Mouse (Mus musculus) brown adipose tissue, adult 24 weeks (tissue): ENCODE data around the gene Ackr4. TPM values are rescaled to one million over a fixed set of nuclear protein-coding genes. Genes with fewer than 3 reads are reported as not detected.

Source experiments
- H3K27ac ChIP-seq: fragments of 200-500 bp; replicated peaks from 2 replicates; pipeline ENCODE4 v1.5.1; 2012; ENCODE audit warnings: low read depth, mild to moderate bottlenecking, low read length
- H3K4me1 ChIP-seq: fragments of 200-500 bp; 2 replicates; pipeline ENCODE4 v1.6.1; 2012; ENCODE audit warnings: low read length, mixed read lengths; ENCODE audit not compliant: control insufficient read depth, insufficient read depth, insufficient read length
- H3K4me3 ChIP-seq: fragments of 200-500 bp; 2 replicates; pipeline ENCODE4 v1.5.1; 2012; ENCODE audit warnings: low read depth, mild to moderate bottlenecking, low read length, moderate library complexity; ENCODE audit not compliant: insufficient read depth
- polyA plus RNA-seq: library from polyadenylated mRNA; stranded (reverse); fragments of >200 nt; gene quantifications from 2 replicates; pipeline ENCODE4 v1.2.4, GENCODE M21; 2012; ENCODE audit not compliant: missing spikeins, insufficient read depth, insufficient read length

The Ackr4 gene
- polyA plus RNA-seq, 1 experiment = not detected

- peaks cover 6% of the 10 kb centered on the region for H3K4me1 ChIP-seq
- H3K4me3 ChIP-seq = no peak overlapping the region
- H3K27ac ChIP-seq = peak overlapping the region; percentile 36; the same call in 1 of the 2 replicates
Measured at GRCm38 (mm10) chr9:104130141-104130755, 3.5 kb upstream of the Ackr4 start.

GRCm38 (mm10) chr9:104128110-104128509 is 1.4 kb upstream of the Ackr4 start:
- Histone ChIP-seq H3K4me1 (peaks cover 6% of the 10 kb centered on the region), H3K4me3 (no peak overlapping the region), H3K27ac (no peak overlapping the region)

GRCm38 (mm10) chr9:104123622-104124021 is 3.1 kb downstream of the Ackr4 start:
- H3K4me3 ChIP-seq = no peak overlapping the region
- no peaks in the 10 kb centered on the region for H3K4me1 ChIP-seq
- no peak overlapping the region for H3K27ac ChIP-seq

- Histone ChIP-seq H3K27ac (no peak overlapping the region), H3K4me1 (no peaks in the 10 kb centered on the region), H3K4me3 (no peak overlapping the region)
Measured at GRCm38 (mm10) chr9:104123101-104123500, 3.6 kb downstream of the Ackr4 start.

- H3K4me3 ChIP-seq = no peak overlapping the region
- no peaks in the 10 kb centered on the region for H3K4me1 ChIP-seq
- no peak overlapping the region for H3K27ac ChIP-seq
Measured at GRCm38 (mm10) chr9:104109151-104109550, 17.6 kb downstream of the Ackr4 start.

GRCm38 (mm10) chr9:104108571-104109143 is 18.1 kb downstream of the Ackr4 start:
- Histone ChIP-seq H3K4me1 (no peaks in the 10 kb centered on the region), H3K27ac (no peak overlapping the region), H3K4me3 (no peak overlapping the region)

GRCm38 (mm10) chr9:104107482-104107881 is 19.3 kb downstream of the Ackr4 start:
- no peak overlapping the region for H3K27ac ChIP-seq
- no peaks in the 10 kb centered on the region for H3K4me1 ChIP-seq
- no peak overlapping the region for H3K4me3 ChIP-seq

- Histone ChIP-seq H3K4me1 (no peaks in the 10 kb centered on the region), H3K4me3 (no peak overlapping the region), H3K27ac (no peak overlapping the region)
Measured at GRCm38 (mm10) chr9:104106930-104107329, 19.8 kb downstream of the Ackr4 start.

GRCm38 (mm10) chr9:104104986-104105385 is 21.7 kb downstream of the Ackr4 start:
- H3K4me1 ChIP-seq = no peaks in the 10 kb centered on the region
- H3K27ac ChIP-seq = no peak overlapping the region
- no peak overlapping the region for H3K4me3 ChIP-seq

- Histone ChIP-seq H3K4me3 (no peak overlapping the region), H3K4me1 (no peaks in the 10 kb centered on the region), H3K27ac (no peak overlapping the region)
Measured at GRCm38 (mm10) chr9:104102901-104103300, 23.8 kb downstream of the Ackr4 start.

GRCm38 (mm10) chr9:104102301-104102700 is 24.4 kb downstream of the Ackr4 start:
- Histone ChIP-seq H3K4me3 (no peak overlapping the region), H3K27ac (no peak overlapping the region), H3K4me1 (no peaks in the 10 kb centered on the region)

GRCm38 (mm10) chr9:104101458-104101857 is 25.3 kb downstream of the Ackr4 start:
- Histone ChIP-seq H3K27ac (no peak overlapping the region), H3K4me3 (no peak overlapping the region)

GRCm38 (mm10) chr9:104100822-104101221 is 25.9 kb downstream of the Ackr4 start:
- no peak overlapping the region for H3K27ac ChIP-seq
- no peaks in the 10 kb centered on the region for H3K4me1 ChIP-seq
- H3K4me3 ChIP-seq = no peak overlapping the region

More at GRCm38 (mm10) chr9:104101458-104101857, 25.3 kb downstream of the Ackr4 start:
- H3K4me1 ChIP-seq = no peaks in the 10 kb centered on the region

GRCm38 (mm10) chr9:104099060-104099459 is 27.7 kb downstream of the Ackr4 start:
- no peak overlapping the region for H3K27ac ChIP-seq
- H3K4me1 ChIP-seq = no peaks in the 10 kb centered on the region
- H3K4me3 ChIP-seq = no peak overlapping the region

GRCm38 (mm10) chr9:104098256-104098655 is 28.5 kb downstream of the Ackr4 start:
- H3K4me1 ChIP-seq = no peaks in the 10 kb centered on the region
- H3K27ac ChIP-seq = no peak overlapping the region
- H3K4me3 ChIP-seq = no peak overlapping the region

GRCm38 (mm10) chr9:104092945-104093344 is 33.8 kb downstream of the Ackr4 start:
- Histone ChIP-seq H3K27ac (no peak overlapping the region), H3K4me1 (peaks cover 2% of the 10 kb centered on the region; the same call in 1 of the 2 replicates), H3K4me3 (no peak overlapping the region)
